In genomic region chr9:7572663-7573308, GRCm38 (mm10) we compare ENCODE assay signal across 16 mouse cellular contexts. TPM values are rescaled to one million over a fixed set of nuclear protein-coding genes. Genes with fewer than 3 reads are reported as not detected.
DNase-seq lines count a peak whose midpoint lies in the region; ATAC-seq and TF ChIP-seq lines count a peak whose summit lies in the region.
"Had no signal": no experiment of that assay in that cellular context is flagged by ENCODE, and none has a peak within 500 bp of the region (broad histone marks: within the 10 kb centered on the region; RNA-seq: fewer than 3 reads in every experiment).

No protein-coding gene starts in this region.

- no peak for DNase-seq in kidney, postnatal 10 days
- no peak for DNase-seq in stomach, postnatal 0 days (ENCODE audit: low spot score)
- DNase-seq in gastrocnemius, postnatal 10 days = no peak
- DNase-seq in layer of hippocampus, adult 9-10 months (ENCODE audit: low spot score) = no peak
- no peak for DNase-seq in gastrocnemius, postnatal 14 days
- DNase-seq: cerebellum, postnatal 36 days; right cerebral cortex, postnatal 14 days; thymus, postnatal 4 days had no signal

- 41% methylated on average over 2 of the region's 2 CpGs for WGBS in kidney, embryonic 15.5 days
- WGBS in stomach, embryonic 16.5 days = 53% methylated on average over 2 of the region's 2 CpGs
- WGBS in stomach, postnatal 0 days = 31% methylated on average over 2 of the region's 2 CpGs

- H3K36me3 ChIP-seq in kidney, embryonic 15.5 days = no peaks in the 10 kb centered on the region
- no peaks in the 10 kb centered on the region for H3K36me3 ChIP-seq in stomach, embryonic 16.5 days (ENCODE audit: control insufficient read depth, insufficient read depth, low read length)
- H3K36me3 ChIP-seq in stomach, postnatal 0 days (ENCODE audit: control insufficient read depth, insufficient read depth, low read length) = no peaks in the 10 kb centered on the region
- H3K36me3 ChIP-seq: hindbrain, embryonic 12.5 days; liver, embryonic 15.5 days had no signal

- H3K9ac ChIP-seq in kidney, embryonic 15.5 days = no peak overlapping the region
- H3K9ac ChIP-seq in stomach, embryonic 16.5 days (ENCODE audit: low read length) = no peak overlapping the region
- no peak overlapping the region for H3K9ac ChIP-seq in stomach, postnatal 0 days (ENCODE audit: low read length)
- H3K9ac ChIP-seq: hindbrain, embryonic 12.5 days; liver, embryonic 15.5 days had no signal

- H3K9me3 ChIP-seq in kidney, embryonic 15.5 days (replicated peaks) = no peaks in the 10 kb centered on the region
- no peaks in the 10 kb centered on the region for H3K9me3 ChIP-seq in stomach, embryonic 16.5 days (replicated peaks; ENCODE audit: control insufficient read depth, low read length)
- no peaks in the 10 kb centered on the region for H3K9me3 ChIP-seq in stomach, postnatal 0 days (ENCODE audit: control insufficient read depth, low read length)
- H3K9me3 ChIP-seq: hindbrain, embryonic 12.5 days; liver, embryonic 15.5 days had no signal

- H3K27me3 ChIP-seq in kidney, embryonic 15.5 days = no peaks in the 10 kb centered on the region
- no peaks in the 10 kb centered on the region for H3K27me3 ChIP-seq in stomach, embryonic 16.5 days (ENCODE audit: control insufficient read depth, insufficient read depth, low read length)
- no peaks in the 10 kb centered on the region for H3K27me3 ChIP-seq in stomach, postnatal 0 days (ENCODE audit: control insufficient read depth, insufficient read depth, low read length)
- H3K27me3 ChIP-seq: hindbrain, embryonic 12.5 days; liver, embryonic 15.5 days had no signal

- no peak overlapping the region for H3K4me2 ChIP-seq in kidney, embryonic 15.5 days
- no peak overlapping the region for H3K4me2 ChIP-seq in stomach, embryonic 16.5 days (ENCODE audit: low read depth, low read length)
- no peak overlapping the region for H3K4me2 ChIP-seq in stomach, postnatal 0 days (replicated peaks; ENCODE audit: low read depth)
- H3K4me2 ChIP-seq: heart, embryonic 11.5 days; hindbrain, embryonic 12.5 days; liver, embryonic 15.5 days had no signal

- H3K4me3 ChIP-seq in kidney, embryonic 15.5 days (replicated peaks) = no peak overlapping the region
- no peak overlapping the region for H3K4me3 ChIP-seq in stomach, embryonic 16.5 days (replicated peaks; ENCODE audit: low read length)
- H3K4me3 ChIP-seq in stomach, postnatal 0 days (ENCODE audit: low read depth, low read length) = no peak overlapping the region
- H3K4me3 ChIP-seq in embryonic fibroblast, embryonic 13.5 days (ENCODE audit: insufficient read depth, low read length) = no peak overlapping the region
- H3K4me3 ChIP-seq: erythroblast, embryonic 14.5 days; hindbrain, embryonic 12.5 days; liver, embryonic 15.5 days had no signal

- TF ChIP-seq POLR2A in embryonic fibroblast, embryonic 13.5 days (IDR thresholded peaks at IDR 0.05; ENCODE audit: low read depth, low read length) = no peak

- peaks cover 12% of the 10 kb centered on the region for H3K4me1 ChIP-seq in kidney, embryonic 15.5 days
- no peaks in the 10 kb centered on the region; the same call in 1 of the 2 replicates for H3K4me1 ChIP-seq in stomach, embryonic 16.5 days (ENCODE audit: control insufficient read depth, insufficient read depth, low read length)
- H3K4me1 ChIP-seq in stomach, postnatal 0 days (replicated peaks; ENCODE audit: control insufficient read depth, insufficient read depth) = no peaks in the 10 kb centered on the region
- H3K4me1 ChIP-seq in embryonic fibroblast, embryonic 13.5 days (ENCODE audit: control insufficient read depth, insufficient read depth, low read length) = peaks cover 12% of the 10 kb centered on the region
- H3K4me1 ChIP-seq: hindbrain, embryonic 12.5 days had no signal

- no peak for TF ChIP-seq EP300 in stomach, postnatal 0 days (optimal IDR thresholded peaks at IDR 0.05)

- H3K27ac ChIP-seq in kidney, embryonic 15.5 days = no peak overlapping the region
- no peak overlapping the region for H3K27ac ChIP-seq in stomach, embryonic 16.5 days (ENCODE audit: low read length)
- H3K27ac ChIP-seq in stomach, postnatal 0 days (replicated peaks) = no peak overlapping the region
- peak overlapping the region; percentile 85 for H3K27ac ChIP-seq in embryonic fibroblast, embryonic 13.5 days (ENCODE audit: insufficient read depth, low read length)
- H3K27ac ChIP-seq: hindbrain, embryonic 12.5 days; liver, embryonic 15.5 days had no signal

- intact Hi-C loops in gastrocnemius, postnatal 14 days (cut with DNase I; ENCODE audit: low total_unique reads) = no loop called here

- 0 out of 2 replicates have a peak, but pooled peaks have one; percentile 29 for ATAC-seq in kidney, embryonic 15.5 days (replicated peaks; ENCODE audit: low FRiP score)
- peak; percentile 21; the same call in 1 of the 2 replicates for ATAC-seq in stomach, embryonic 16.5 days (ENCODE audit: insufficient read depth, low FRiP score)
- no peak for ATAC-seq in stomach, postnatal 0 days (ENCODE audit: low FRiP score, low TSS enrichment)

- TF ChIP-seq CTCF in stomach, postnatal 0 days (IDR thresholded peaks at IDR 0.05; ENCODE audit: low read depth) = no peak
- TF ChIP-seq CTCF in embryonic fibroblast, embryonic 13.5 days (IDR thresholded peaks at IDR 0.05; ENCODE audit: borderline replicate concordance, insufficient read depth, low read length) = no peak

RNA-seq across cellular contexts. Expression of gene Mmp27, which starts 1.6 kb away (rescaled TPM):
- not detected in 2 replicates for polyA plus RNA-seq in kidney, embryonic 15.5 days (2015; fragmentation: Nextera tagmentation; extraction: Ambion mirVana)
- polyA plus RNA-seq in stomach, embryonic 16.5 days (2015; fragmentation: Nextera tagmentation; extraction: Ambion mirVana) = 0.09 TPM in 1 of 2 replicates, not detected in the other
- not detected in 2 replicates for polyA plus RNA-seq in stomach, postnatal 0 days (2015; fragmentation: Nextera tagmentation; extraction: Ambion mirVana)
- not detected in 2 replicates for polyA plus RNA-seq in embryonic fibroblast, embryonic 13.5 days (2011; ENCODE audit: insufficient read length, low read depth, missing spikeins)
- under 1 TPM in 1 of 2 experiments, not detected in 1; 0.16 TPM for total RNA-seq in gastrocnemius, postnatal 10 days (2021)
- under 1 TPM; 0.18 to 0.23 TPM for total RNA-seq in gastrocnemius, postnatal 14 days (2021)
- total RNA-seq: left cerebral cortex, adult 8-10 months had no signal
- polyA plus RNA-seq: erythroblast, embryonic 14.5 days; heart, embryonic 11.5 days; hindbrain, embryonic 12.5 days had no signal

RNA-seq across cellular contexts. Expression of gene Mmp8, which starts 14.5 kb away (rescaled TPM):
- 0.65 and 0.87 TPM in 2 replicates for polyA plus RNA-seq in kidney, embryonic 15.5 days (2015; fragmentation: Nextera tagmentation; extraction: Ambion mirVana)
- polyA plus RNA-seq in stomach, embryonic 16.5 days (2015; fragmentation: Nextera tagmentation; extraction: Ambion mirVana) = 9.3 and 12.9 TPM in 2 replicates
- 0.16 TPM in 2 replicates for polyA plus RNA-seq in stomach, postnatal 0 days (2015; fragmentation: Nextera tagmentation; extraction: Ambion mirVana)
- not detected in 2 replicates for polyA plus RNA-seq in embryonic fibroblast, embryonic 13.5 days (2011; ENCODE audit: insufficient read length, low read depth, missing spikeins)
- total RNA-seq in gastrocnemius, postnatal 10 days (2021) = under 1 TPM in 1 of 2 experiments, not detected in 1; 0.61 TPM
- not detected for total RNA-seq in gastrocnemius, postnatal 14 days (2021)
- total RNA-seq: left cerebral cortex, adult 8-10 months had no signal
- polyA plus RNA-seq: erythroblast, embryonic 14.5 days; heart, embryonic 11.5 days; hindbrain, embryonic 12.5 days had no signal

RNA-seq across cellular contexts. Expression of gene Mmp20, which starts 55.2 kb away (rescaled TPM):
- not detected in 2 replicates for polyA plus RNA-seq in kidney, embryonic 15.5 days (2015; fragmentation: Nextera tagmentation; extraction: Ambion mirVana)
- polyA plus RNA-seq in stomach, embryonic 16.5 days (2015; fragmentation: Nextera tagmentation; extraction: Ambion mirVana) = not detected in 2 replicates
- polyA plus RNA-seq in stomach, postnatal 0 days (2015; fragmentation: Nextera tagmentation; extraction: Ambion mirVana) = not detected in 2 replicates
- polyA plus RNA-seq in embryonic fibroblast, embryonic 13.5 days (2011; ENCODE audit: insufficient read length, low read depth, missing spikeins) = not detected in 2 replicates
- total RNA-seq in gastrocnemius, postnatal 10 days (2021) = not detected
- total RNA-seq in gastrocnemius, postnatal 14 days (2021) = not detected
- total RNA-seq: left cerebral cortex, adult 8-10 months had no signal
- polyA plus RNA-seq: erythroblast, embryonic 14.5 days; heart, embryonic 11.5 days; hindbrain, embryonic 12.5 days; liver, embryonic 15.5 days had no signal
